Mouse (Mus musculus): ENCODE data around the gene Cacfd1. TPM values are rescaled to one million over a fixed set of nuclear protein-coding genes. Genes with fewer than 3 reads are reported as not detected.

Cacfd1 gene
- polyA plus RNA-seq, 1 experiment = 44.9 TPM

- no peak for DNase-seq (ENCODE audit: low read depth, low spot score)
- 96% methylated on average over 2 of the region's 2 CpGs for WGBS
These were observed 57.4 kb downstream of the Cacfd1 start for GRCm38 (mm10) chr2:27067124-27067523.

GRCm38 (mm10) chr2:27067996-27068395 is 58.3 kb downstream of the Cacfd1 start:
- WGBS = 73% methylated on average over 2 of the region's 2 CpGs
- DNase-seq (ENCODE audit: low read depth, low spot score) = no peak

- 54% methylated on average over 3 of the region's 3 CpGs for WGBS
- no peak for DNase-seq (ENCODE audit: low read depth, low spot score)
These were observed 59.9 kb downstream of the Cacfd1 start for GRCm38 (mm10) chr2:27069646-27070045.

- 77% methylated on average over 2 of the region's 2 CpGs for WGBS
- no peak for DNase-seq (ENCODE audit: low read depth, low spot score)
These were observed 60.6 kb downstream of the Cacfd1 start for GRCm38 (mm10) chr2:27070247-27070813.

Other genes starting within 250 kb of the Cacfd1 start
- gene Abo, start 144.9 kb upstream of the Cacfd1 start, polyA plus RNA-seq (2012; rRNA removed) = not detected in 2 replicates
- gene Surf6, start 107.0 kb upstream of the Cacfd1 start, polyA plus RNA-seq (2012; rRNA removed) = 7.9 and 10.0 TPM in 2 replicates
- 22.3 and 24.4 TPM in 2 replicates for gene Med22, start 99.2 kb upstream of the Cacfd1 start, polyA plus RNA-seq (2012; rRNA removed)
- gene Rpl7a, start 99.2 kb upstream of the Cacfd1 start, polyA plus RNA-seq (2012; rRNA removed) = 980 and 1,073 TPM in 2 replicates
- gene Surf2, start 93.6 kb upstream of the Cacfd1 start, polyA plus RNA-seq (2012; rRNA removed) = 15.1 and 17.5 TPM in 2 replicates
- gene Surf1, start 93.4 kb upstream of the Cacfd1 start, polyA plus RNA-seq (2012; rRNA removed) = 44.4 and 49.5 TPM in 2 replicates
- 378 and 526 TPM in 2 replicates for gene Surf4, start 76.0 kb upstream of the Cacfd1 start, polyA plus RNA-seq (2012; rRNA removed)
- gene Stkld1, start 75.9 kb upstream of the Cacfd1 start, polyA plus RNA-seq (2012; rRNA removed) = 0.15 TPM in 1 of 2 replicates, not detected in the other
- gene Rexo4, start 45.5 kb upstream of the Cacfd1 start, polyA plus RNA-seq (2012; rRNA removed) = 22.3 and 30.0 TPM in 2 replicates
- gene Adamts13, start 36.5 kb upstream of the Cacfd1 start, polyA plus RNA-seq (2012; rRNA removed) = 0.43 and 0.59 TPM in 2 replicates
- gene Slc2a6, start 18.1 kb downstream of the Cacfd1 start, polyA plus RNA-seq (2012; rRNA removed) = 5.2 and 6.0 TPM in 2 replicates
- gene Mymk, start 62.3 kb downstream of the Cacfd1 start, polyA plus RNA-seq (2012; rRNA removed) = 0.23 and 0.35 TPM in 2 replicates
- 1.3 and 1.8 TPM in 2 replicates for gene Adamtsl2, start 69.5 kb downstream of the Cacfd1 start, polyA plus RNA-seq (2012; rRNA removed)
- 0.04 and 0.05 TPM in 2 replicates for gene Fam163b, start 132.6 kb downstream of the Cacfd1 start, polyA plus RNA-seq (2012; rRNA removed)
- 6.0 and 6.6 TPM in 2 replicates for gene Dbh, start 155.3 kb downstream of the Cacfd1 start, polyA plus RNA-seq (2012; rRNA removed)
- 2.1 and 3.4 TPM in 2 replicates for gene Sardh, start 238.4 kb downstream of the Cacfd1 start, polyA plus RNA-seq (2012; rRNA removed)

Data from large intestine, adult 2 months (tissue).